Mouse (Mus musculus): ENCODE data around the gene Cabp2.

The Cabp2 gene

DNA sequence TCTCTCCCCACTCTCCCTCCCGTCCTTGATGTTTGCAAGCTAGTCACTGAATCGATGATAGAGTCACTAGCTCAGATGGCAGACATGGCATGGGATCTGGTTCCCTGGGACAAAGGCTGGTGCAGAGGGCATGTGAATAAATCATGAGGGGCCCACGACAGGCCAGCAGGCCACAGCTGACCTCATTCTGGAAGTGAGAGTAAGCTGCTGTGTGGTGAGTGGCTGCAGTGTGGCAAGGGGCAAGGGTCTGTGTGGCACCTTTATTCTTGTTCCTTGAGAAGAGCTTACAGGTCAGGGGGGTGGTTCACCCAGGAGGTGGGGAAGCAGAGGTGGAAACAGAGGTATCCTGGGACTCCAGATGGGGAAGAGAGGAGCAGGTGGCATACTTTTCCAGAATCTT is at the start of gene Cabp2:
Gene Cabp2 (plus strand): TSS at position 185 of the 400 bp plus-strand sequence.
- POLR2A ChIA-PET, result interaction anchor here in 2 of 4 experiments (1.0 to 6.7 kb wide), 4 partner anchors 13 to 69 kb away, joined by 3 to 45 read pairs (median 5); partner anchors contain the start of genes Cdk2ap2 (in 1 of the 2) and Ndufv1 (in 1 of the 2)
- CTCF ChIA-PET, result interaction anchor here in 1 of 4 experiments (0.8 kb wide), 1 partner anchor 29 kb away, joined by 3 read pairs; no protein-coding TSS in a partner anchor

DNA sequence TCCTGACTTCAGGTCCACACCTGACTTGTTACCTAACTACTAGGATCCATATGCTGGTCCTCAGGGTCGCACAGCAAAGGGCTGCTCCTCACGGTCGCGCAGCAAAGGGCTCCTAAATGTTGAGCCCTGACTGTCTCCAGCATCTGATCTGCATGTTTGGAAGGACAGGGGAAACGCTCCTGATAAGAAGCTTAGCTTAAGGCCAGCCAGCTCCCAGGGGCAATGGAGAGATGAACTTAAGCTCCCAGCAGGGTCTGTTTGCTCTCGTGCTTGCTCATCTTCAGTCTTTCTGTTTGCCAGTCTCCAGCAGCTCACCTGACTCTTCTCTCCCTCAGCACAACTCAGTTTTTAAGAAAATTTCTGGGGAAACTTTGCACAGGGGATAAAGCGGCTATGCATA is 48.7 kb upstream of the Cabp2 start:
- POLR2A ChIA-PET, result interaction anchor here (0.5 to 10.0 kb wide), 6 partner anchors 10 to 760 kb away, joined by 3 to 98 read pairs (median 14); partner anchors contain the start of genes AC109138.7 (in 1 of the 4), Clcf1 (in 1 of the 4) and Gstp2 (in 1 of the 4)
- CTCF ChIA-PET, result interaction anchor here in 2 of 4 experiments (0.8 to 1.8 kb wide), 2 partner anchors 20 to 174 kb away, joined by 4 to 7 read pairs; no protein-coding TSS in a partner anchor

DNA sequence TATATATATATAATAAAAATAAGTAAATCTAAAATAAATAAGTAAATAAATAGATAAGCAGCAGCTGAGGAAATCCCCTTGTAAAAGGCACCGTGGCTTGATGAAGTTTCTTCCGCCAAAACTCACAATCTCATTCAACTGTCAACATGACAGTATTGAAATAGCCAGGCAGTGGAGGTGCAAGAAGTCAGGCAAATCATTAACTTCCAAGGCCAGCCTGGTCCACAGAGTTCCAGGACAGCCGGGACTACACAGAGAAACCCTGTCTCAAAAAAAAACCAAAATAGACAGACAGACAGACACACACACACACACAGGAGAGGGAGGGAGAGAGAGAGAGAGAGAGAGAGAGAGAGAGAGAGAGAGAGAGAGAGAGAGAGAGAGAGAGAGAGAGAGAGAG is 48.1 kb upstream of the Cabp2 start:
- ChIA-PET CTCF (interaction anchor here in 3 of 4 experiments (0.6 to 1.8 kb wide), 5 partner anchors 13 to 219 kb away, joined by 3 to 7 read pairs (median 4); partner anchors contain the start of gene Gstp2 (in 1 of the 3)), POLR2A (interaction anchor here in 3 of 4 experiments (1.1 to 10.0 kb wide), 7 partner anchors 9 to 91 kb away, joined by 3 to 98 read pairs (median 5); partner anchors contain the start of genes Cdk2ap2 (in 1 of the 3) and Gstp2 (in 1 of the 3))

DNA sequence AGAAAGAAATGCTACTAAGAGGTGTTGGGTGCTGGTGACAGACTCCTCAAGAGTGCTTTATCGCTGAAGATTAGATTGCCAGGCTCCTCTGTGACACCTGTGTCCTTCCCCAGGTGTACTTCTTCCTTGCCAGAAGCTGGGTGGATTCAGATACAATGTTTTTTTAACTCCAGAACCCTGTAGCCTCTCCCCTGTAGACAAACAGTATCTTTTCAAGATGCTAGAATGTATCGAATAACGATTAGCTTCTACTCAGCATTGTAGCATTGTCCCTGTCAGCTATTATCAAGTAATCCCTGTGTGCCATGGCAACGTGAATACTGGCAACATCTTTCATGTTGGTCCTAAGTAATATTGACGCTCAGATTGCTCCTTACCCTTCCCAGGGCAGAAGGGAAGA is 47.6 kb upstream of the Cabp2 start:
- CTCF ChIA-PET, result interaction anchor here in 3 of 4 experiments (0.6 to 1.3 kb wide), 7 partner anchors 13 to 219 kb away, joined by 3 to 5 read pairs (median 3); partner anchors contain the start of genes Gm49405 (in 1 of the 3), Gstp2 (in 1 of the 3) and Nudt8 (in 1 of the 3)
- POLR2A ChIA-PET, result interaction anchor here in 3 of 4 experiments (0.5 to 10.0 kb wide), 18 partner anchors 9 to 267 kb away, joined by 3 to 98 read pairs (median 4); partner anchors contain the start of genes Gstp2 (in 2 of the 3), Ndufv1 (in 2 of the 3), Cdk2ap2 (in 1 of the 3) and Doc2g (in 1 of the 3)

DNA sequence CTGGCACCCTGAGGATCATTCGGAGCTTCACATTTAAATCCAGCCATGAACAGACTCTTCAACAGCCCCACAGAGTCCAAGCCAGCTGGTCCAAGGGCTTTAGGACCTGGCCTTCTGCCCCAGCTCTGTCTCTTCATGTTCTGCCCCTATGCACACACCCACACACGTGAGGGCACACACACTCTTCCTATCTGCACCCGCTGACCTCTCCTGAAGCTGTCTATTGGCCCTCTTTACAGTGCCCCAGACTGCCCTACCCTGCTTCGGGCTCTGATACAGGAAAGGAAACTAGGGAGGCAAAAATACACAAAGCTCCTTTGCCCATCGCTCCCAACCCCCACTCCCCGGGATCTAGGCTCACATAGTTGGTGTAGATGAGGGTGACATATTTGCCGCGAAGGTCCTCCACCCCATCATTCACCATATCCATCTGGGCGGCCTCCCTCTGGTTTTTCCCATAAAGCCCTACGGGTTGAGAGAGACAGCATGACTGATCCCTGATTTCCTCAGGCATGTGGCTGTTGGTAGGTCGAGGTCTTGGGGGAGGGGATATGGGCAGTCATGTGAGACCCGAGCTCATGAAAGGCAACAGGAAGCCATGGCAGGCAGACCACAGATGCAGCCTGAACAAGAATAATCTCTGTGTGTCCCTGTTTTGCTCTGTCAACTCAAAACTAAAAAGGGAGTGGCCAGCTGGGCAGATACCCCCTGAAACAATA is 44.9 kb upstream of the Cabp2 start:
- CTCF ChIA-PET, result interaction anchor here in 2 of 4 experiments (0.9 to 1.3 kb wide), 4 partner anchors 10 to 37 kb away, joined by 3 to 5 read pairs (median 4); partner anchors contain the start of genes Gstp2 (in 1 of the 2) and Ndufv1 (in 1 of the 2)
- POLR2A ChIA-PET, result interaction anchor here in 3 of 4 experiments (0.5 to 5.0 kb wide), 21 partner anchors 10 to 277 kb away, joined by 3 to 82 read pairs (median 3); partner anchors contain the start of genes Gstp2 (in 3 of the 3), Gm49405 (in 2 of the 3), Ndufv1 (in 2 of the 3) and Nudt8 (in 2 of the 3)

DNA sequence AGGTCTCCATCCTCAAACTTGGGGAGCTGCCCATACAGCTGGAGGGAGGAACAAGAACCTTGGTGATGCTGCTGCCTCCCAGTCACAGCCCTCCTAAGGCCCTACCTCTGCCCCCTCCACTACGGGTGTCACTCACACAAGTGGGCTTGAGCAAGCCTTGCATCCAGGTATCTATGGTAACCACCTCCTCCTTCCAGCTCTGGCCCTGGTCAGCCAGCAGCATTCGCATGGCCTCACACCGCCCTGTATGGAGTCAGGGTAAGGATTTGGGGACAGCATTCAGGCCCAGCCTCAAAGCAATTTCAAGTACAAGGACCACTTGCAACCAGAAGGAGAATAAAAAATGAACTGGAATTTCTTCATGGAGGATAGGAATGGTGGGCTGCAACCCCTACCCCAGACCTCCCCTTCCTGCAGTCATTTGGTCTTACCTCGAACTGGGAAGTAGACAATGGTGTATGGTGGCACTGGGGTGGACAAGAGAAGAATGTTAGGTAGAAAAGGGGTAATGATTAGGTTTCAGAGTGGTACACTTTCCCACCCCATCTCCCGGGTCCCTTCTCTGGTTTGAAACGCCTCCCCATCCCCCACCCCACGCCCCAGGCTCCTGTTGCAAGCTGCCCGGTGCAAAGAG is 44.1 kb upstream of the Cabp2 start:
- POLR2A ChIA-PET, result interaction anchor here (0.5 to 5.0 kb wide), 46 partner anchors 9 to 346 kb away, joined by 3 to 82 read pairs (median 4); partner anchors contain the start of genes Gstp2 (in 4 of the 4), Gm49405 (in 3 of the 4), Nudt8 (in 3 of the 4) and Cdk2ap2 (in 2 of the 4)
- CTCF ChIA-PET, result interaction anchor here (0.6 to 2.2 kb wide), 11 partner anchors 10 to 681 kb away, joined by 3 to 7 read pairs (median 4); partner anchors contain the start of gene Ndufv1 (in 1 of the 4)

DNA sequence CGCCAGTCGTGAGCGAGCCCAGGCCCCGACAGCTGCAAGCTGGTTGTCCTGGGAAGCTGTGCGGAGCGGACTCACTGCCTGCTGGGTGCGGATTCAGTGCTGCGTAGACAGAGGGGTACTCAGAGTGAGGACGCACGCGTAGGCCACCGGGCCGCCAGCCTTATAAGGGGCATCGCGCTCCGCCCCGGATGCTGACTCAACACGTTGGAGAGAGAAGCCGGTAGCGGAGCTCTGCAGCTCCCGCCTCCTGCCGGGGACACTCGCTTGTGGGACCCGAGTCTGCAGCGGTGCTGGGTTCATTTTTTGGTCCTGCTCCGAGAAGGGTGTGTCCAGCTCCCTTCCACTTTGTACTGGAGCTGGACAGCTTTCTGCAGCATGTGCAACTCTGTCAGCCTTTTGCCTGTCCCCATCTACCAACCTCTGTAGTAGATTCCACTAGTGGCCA is 43.6 kb upstream of the Cabp2 start, which contains the start of gene Gstp1:
Gene Gstp1 (minus strand): TSS at position 198 of the 445 bp plus-strand sequence.
- CTCF ChIA-PET, result interaction anchor here (0.6 to 2.2 kb wide), 15 partner anchors 8 to 681 kb away, joined by 3 to 9 read pairs (median 4); partner anchors contain the start of genes Gstp2 (in 1 of the 4) and Ndufv1 (in 1 of the 4)
- POLR2A ChIA-PET, result interaction anchor here (0.5 to 5.0 kb wide), 52 partner anchors 9 to 346 kb away, joined by 3 to 82 read pairs (median 3); partner anchors contain the start of genes Gstp2 (in 4 of the 4), Cdk2ap2 (in 2 of the 4), Ndufv1 (in 2 of the 4) and Ppp1ca (in 2 of the 4)

DNA sequence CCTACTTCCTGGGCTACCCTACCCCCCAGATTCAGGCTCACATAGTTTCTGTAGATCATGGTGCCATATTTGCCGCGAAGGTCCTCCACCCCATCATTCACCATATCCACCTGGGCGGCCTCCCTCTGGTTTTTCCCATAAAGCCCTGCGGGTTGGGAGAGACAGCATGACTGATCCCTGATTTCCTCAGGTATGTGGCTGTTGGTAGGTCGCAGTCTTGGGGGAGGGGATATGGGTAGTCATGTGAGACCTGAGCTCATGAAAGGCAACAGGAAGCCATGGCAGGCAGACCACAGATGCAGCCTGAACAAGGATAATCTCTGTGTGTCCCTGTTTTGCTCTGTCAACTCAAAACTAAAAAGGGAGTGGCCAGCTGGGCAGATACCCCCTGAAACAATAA is 40.4 kb upstream of the Cabp2 start:
- POLR2A ChIA-PET, result interaction anchor here in 3 of 4 experiments (1.3 to 4.3 kb wide), 17 partner anchors 9 to 151 kb away, joined by 3 to 42 read pairs (median 13); partner anchors contain the start of genes Ndufv1 (in 3 of the 3), Gm49405 (in 2 of the 3), Nudt8 (in 2 of the 3) and Acy3 (in 1 of the 3)

DNA sequence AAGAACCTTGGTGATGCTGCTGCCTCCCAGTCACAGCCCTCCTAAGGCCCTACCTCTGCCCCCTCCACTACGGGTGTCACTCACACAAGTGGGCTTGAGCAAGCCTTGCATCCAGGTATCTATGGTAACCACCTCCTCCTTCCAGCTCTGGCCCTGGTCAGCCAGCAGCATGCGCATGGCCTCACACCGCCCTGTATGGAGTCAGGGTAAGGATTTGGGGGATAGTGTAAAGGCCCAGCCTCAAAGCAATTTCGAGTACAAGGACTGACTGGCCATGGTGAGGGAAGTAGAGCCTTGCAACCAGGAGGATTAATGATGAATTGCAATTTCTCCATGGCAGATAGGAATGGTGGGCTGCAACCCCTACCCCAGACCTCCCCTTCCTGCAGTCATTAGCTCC is 39.9 kb upstream of the Cabp2 start:
- CTCF ChIA-PET, result interaction anchor here in 3 of 4 experiments (0.6 to 2.7 kb wide), 13 partner anchors 10 to 951 kb away, joined by 3 to 20 read pairs (median 6); partner anchors contain the start of genes Aip (in 1 of the 3), Gm49405 (in 1 of the 3), Ndufv1 (in 1 of the 3) and Nudt8 (in 1 of the 3)

More for the DNA sequence above, 40.4 kb upstream of the Cabp2 start:
- CTCF ChIA-PET, result interaction anchor here in 2 of 4 experiments (0.6 to 2.7 kb wide), 5 partner anchors 11 to 952 kb away, joined by 3 to 20 read pairs (median 10); partner anchors contain the start of gene Ndufv1 (in 1 of the 2)

DNA sequence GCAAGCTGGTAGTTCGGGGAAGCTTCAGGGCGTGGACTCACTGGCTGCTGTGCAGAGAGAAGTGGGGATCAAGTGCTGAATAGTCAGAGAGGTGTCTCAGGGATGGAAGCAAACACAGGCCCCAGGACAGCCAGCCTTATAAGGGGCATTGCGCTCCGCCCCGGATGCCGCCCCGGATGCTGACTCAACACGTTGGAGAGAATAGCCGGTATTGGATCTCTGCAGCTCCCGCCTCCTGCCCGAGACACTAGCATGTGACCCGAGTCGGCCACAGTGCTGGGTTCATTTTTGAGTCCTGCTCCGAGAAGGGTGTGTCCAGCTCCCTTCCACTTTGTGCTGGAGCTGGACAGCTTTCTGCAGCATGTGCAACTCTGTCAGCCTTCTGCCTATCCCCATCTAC is 39.3 kb upstream of the Cabp2 start:
- ChIA-PET CTCF (interaction anchor here (0.6 to 2.7 kb wide), 20 partner anchors 9 to 1008 kb away, joined by 3 to 20 read pairs (median 5); partner anchors contain the start of genes Ndufv1 (in 2 of the 4), Aip (in 1 of the 4), Aldh3b2 (in 1 of the 4) and Gm49405 (in 1 of the 4)), POLR2A (interaction anchor here in 3 of 4 experiments (0.6 to 4.3 kb wide), 116 partner anchors 8 to 505 kb away, joined by 3 to 42 read pairs (median 4); partner anchors contain the start of genes Cdk2ap2 (in 3 of the 3), Ndufv1 (in 3 of the 3), 1810055G02Rik (in 2 of the 3) and Gm49405 (in 2 of the 3))

More for the DNA sequence above, 39.9 kb upstream of the Cabp2 start:
- POLR2A ChIA-PET, result interaction anchor here in 3 of 4 experiments (0.6 to 4.3 kb wide), 86 partner anchors 7 to 504 kb away, joined by 3 to 42 read pairs (median 5); partner anchors contain the start of genes Cdk2ap2 (in 3 of the 3), Ndufv1 (in 3 of the 3), Gm49405 (in 2 of the 3) and Gstp3 (in 2 of the 3)

DNA sequence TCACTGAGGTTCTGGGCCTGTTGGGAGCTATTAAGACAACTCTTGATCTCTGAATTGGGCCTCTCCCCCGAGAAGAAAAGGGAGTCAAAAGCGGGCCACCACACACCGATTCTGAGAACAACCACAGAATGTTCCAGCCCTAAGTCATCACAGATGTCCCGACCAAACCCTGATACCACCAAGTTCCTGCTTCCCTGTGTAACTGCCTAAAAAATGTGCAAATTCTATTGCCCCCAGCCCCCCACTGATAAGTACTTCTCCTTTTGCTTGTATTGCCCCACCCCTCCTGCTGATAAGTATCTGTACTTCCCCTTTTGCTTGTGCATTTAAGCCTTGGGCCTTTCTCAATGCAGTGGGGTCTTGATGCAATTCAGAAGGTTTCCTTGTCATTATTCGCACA is 37.3 kb upstream of the Cabp2 start:
- ChIA-PET CTCF (interaction anchor here in 2 of 4 experiments (0.6 to 2.8 kb wide), 4 partner anchors 13 to 1156 kb away, joined by 3 to 10 read pairs (median 4); no protein-coding TSS in a partner anchor), POLR2A (interaction anchor here in 3 of 4 experiments (0.6 to 5.1 kb wide), 12 partner anchors 7 to 201 kb away, joined by 3 to 82 read pairs (median 4); partner anchors contain the start of gene Gstp1 (in 1 of the 3))

DNA sequence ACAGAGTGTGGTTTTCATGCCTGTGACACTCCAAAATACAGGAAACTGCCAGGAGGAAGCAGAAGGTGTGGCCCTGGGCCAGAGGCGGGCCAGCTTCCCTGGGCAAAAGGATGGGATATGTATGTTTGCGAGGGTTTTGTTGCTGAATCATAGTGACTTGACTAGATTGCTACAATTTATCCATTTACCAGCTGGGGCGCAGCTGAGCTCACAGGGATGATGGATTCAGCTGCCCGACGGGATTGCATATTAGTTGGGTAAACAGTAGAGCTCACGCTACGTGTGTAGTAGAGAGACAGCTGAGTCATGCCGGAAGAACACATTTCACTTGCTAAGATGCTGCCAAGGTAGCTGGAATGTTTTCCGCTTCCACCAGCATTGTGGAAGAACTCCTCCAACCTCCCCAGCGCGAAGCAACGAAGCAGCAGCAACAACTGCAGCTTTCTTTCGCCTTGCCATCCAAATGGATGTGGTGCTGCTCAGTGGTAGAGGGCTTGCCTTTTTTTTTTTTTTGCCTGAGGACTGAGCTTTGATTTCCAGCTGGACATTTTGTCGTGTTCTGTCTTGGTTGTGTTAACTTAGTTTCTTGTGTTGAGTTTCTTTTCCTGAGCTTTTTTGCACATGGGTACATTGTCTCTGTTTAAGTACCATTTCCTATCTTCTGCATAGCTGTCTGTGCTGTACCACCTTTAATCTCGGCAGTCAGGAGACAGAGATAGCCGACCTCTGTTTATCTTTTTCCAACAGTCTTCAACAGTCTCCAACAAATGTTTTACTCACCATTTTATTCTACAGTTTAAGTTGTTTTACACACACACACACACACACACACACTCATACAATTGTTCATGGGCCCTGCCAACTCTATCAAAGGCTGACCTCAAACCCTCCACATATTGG is 35.2 kb upstream of the Cabp2 start, which contains the start of gene Gstp2:
Gene Gstp2 (minus strand): TSS at position 58 of the 900 bp plus-strand sequence.
- ChIA-PET POLR2A (interaction anchor here (0.6 to 8.7 kb wide), 149 partner anchors 8 to 1795 kb away, joined by 3 to 109 read pairs (median 5); partner anchors contain the start of genes Gstp1 (in 4 of the 4), Ndufv1 (in 4 of the 4), Cdk2ap2 (in 3 of the 4) and Gm49405 (in 3 of the 4)), CTCF (interaction anchor here (0.5 to 4.8 kb wide), 68 partner anchors 8 to 916 kb away, joined by 3 to 39 read pairs (median 4); partner anchors contain the start of genes Ndufv1 (in 4 of the 4), Cdk2ap2 (in 2 of the 4), Gm49405 (in 2 of the 4) and Nudt8 (in 2 of the 4))

DNA sequence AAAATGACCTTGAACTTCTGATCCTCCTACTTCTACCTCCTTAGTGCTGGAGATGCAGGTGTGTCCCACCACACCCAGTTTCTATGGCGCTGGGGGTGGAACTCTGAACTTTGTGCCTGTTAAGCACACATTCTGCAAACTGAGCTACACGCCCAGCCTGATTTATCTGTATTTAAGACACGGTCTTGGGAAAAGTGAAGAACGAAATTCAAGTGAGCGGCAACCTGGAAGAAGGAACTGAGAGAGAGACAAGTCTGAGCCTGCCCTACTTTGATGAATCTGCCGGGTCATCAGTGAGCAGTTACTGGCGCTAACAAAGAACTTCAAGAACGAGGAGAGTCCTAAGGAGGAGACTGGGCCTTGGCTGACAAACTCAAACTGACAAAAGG is 34.5 kb upstream of the Cabp2 start:
- ChIA-PET CTCF (interaction anchor here (0.5 to 4.8 kb wide), 60 partner anchors 9 to 915 kb away, joined by 3 to 39 read pairs (median 4); partner anchors contain the start of genes Ndufv1 (in 4 of the 4), Gstp1 (in 3 of the 4), Cdk2ap2 (in 2 of the 4) and Gm49405 (in 2 of the 4)), POLR2A (interaction anchor here (0.6 to 8.7 kb wide), 121 partner anchors 8 to 514 kb away, joined by 3 to 109 read pairs (median 6); partner anchors contain the start of genes Gstp1 (in 4 of the 4), Gm49405 (in 3 of the 4), Gstp3 (in 3 of the 4) and Ndufv1 (in 3 of the 4))

DNA sequence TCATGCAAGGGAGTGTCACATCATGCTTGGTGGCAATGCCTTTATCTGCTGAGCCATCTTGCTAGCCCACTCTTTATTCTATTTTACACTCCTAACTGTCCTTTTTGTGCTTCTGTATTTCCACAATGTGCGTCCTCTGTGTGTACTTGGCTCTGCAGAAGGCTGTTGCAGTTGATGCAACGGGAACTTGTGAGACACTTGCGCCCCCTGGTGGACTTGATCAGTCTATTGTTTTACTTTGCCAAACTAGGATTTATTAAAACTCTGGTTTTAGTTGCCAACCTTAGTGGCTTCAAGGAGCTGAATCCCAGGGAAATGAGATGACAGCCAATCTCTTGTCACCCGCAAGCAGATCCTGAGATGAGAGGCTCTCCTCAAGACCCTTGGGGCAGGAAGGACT is 33.5 kb upstream of the Cabp2 start:
- ChIA-PET CTCF (interaction anchor here (0.6 to 4.8 kb wide), 22 partner anchors 9 to 649 kb away, joined by 3 to 39 read pairs (median 4); partner anchors contain the start of genes Gstp1 (in 2 of the 4), Ndufv1 (in 2 of the 4), Aldh3b1 (in 1 of the 4) and Gm49405 (in 1 of the 4)), POLR2A (interaction anchor here (0.6 to 8.7 kb wide), 52 partner anchors 9 to 1764 kb away, joined by 3 to 109 read pairs (median 10); partner anchors contain the start of genes Gm49405 (in 3 of the 4), Gstp1 (in 3 of the 4), Gstp3 (in 3 of the 4) and Ndufv1 (in 3 of the 4))
